Mouse (Mus musculus) retina, postnatal 7 days (tissue): ENCODE measurements at regions not wholly inside any gene's neighbourhood (a gene's known extent, or its start where the extent isn't known, plus 50 kb on each side); places are given as distances from the start of the nearest gene placed in this dataset.

Experiments used
- DNase-seq: peaks from one replicate; pipeline ENCODE4 v3.0.0-alpha.2; 2012; ENCODE audit warnings: low read depth, low spot score

DNA sequence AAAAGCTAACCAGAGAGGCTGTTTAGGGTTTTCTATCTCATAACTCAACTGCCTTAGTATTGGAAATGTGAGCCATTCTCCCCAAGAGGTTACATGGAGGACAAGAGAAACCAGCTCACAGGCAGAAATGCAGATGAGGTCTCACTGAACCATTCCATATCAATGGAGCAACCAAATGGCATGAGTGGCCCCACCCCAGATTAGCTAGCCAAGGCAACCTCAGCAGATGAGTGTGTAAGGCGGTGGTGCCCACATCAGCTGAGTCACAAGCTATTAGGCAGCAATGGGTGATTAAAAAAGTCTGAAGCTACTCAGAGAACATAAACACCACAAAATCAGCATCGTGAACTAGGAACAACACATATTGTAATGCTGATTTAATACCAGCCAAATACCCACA, 133.2 kb downstream of the Lpin1 start:
- DNase-seq = no peak

DNA sequence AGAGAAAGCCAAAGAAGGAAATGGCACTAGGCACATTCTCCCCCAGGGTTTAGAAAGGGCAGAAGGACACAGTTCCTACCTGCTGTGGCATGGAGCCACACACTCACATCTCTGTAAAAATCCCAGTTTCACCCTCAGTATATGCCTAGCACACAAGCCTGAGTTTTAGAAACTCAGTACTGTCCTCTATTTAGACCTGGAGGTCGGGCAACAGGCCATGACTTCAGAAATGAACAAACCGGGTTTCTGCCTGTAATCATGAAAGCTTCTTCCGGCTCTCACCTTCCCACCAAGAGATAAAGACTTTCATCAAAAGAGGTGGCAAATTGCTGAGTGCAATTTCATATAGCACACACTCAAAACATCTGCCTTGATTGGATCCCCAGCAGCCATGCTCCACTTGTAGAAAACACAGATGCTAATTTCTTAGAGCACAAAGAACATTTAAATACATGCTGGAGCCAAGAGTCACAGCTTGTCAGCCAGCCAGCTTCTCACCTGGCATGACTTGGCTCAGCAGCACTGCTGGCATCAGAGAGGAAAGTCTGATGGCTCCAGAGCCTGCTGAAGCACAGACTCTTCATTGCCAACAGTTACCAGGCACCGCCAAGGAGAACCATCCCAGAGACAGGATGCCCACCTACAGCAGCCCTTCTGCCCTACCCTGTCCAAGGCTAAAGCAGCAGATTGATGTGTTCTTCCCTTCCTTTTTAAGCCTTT, 136.2 kb downstream of the Lpin1 start:
- no peak for DNase-seq

- no peak for DNase-seq
These were observed 153.3 kb downstream of the Lpin1 start for GRCm38 (mm10) chr12:16457419-16457818.

DNA sequence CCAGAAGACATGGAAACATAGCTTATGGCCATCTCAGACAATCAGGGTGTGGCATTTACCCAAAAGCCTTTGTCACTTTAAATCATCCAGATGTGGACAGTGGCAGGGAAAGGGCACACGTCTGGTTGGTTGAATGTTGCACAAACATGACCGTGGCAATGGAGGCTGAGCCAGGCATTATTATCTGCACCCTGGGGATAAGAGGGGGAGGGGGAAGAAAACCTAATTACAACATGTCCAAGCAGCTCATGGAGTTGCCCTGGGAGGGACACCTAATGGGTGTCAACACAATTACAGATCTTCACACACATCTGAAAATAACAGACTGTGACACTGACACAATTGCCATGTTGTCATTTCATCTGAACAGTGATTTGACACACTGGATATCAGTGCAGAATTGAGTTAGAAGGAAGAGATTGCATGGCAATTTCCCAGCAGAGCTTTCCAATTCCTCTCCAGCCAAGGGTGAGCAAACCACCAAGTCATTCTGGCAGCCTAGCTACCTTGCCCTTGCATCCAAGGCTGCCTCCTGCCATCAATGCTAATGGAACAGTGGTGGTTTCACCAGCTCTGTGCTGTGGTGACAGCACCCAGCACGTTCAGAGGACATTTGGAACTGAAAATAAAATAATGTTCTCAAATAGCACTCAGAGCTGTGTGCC, 159.9 kb downstream of the Lpin1 start:
- no peak for DNase-seq

DNA sequence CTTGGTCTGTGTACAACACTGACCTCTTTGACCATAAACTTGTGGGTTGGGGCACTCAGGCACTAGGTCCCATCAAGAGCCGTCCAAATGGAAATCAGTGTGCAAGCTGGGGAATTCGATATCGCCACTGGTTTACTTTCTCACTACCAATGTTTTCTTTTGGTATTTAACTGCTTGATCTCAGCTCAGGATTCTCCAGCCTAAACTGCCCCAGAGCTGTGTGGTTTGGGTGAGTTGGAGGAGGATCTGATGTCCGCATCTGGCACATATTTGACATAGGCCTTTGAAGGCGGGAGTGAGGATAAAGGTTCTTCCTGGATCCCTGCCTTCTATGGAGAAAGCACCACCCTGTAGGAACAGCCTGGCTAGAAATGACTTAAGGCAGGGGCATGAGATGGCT, 172.0 kb downstream of the Lpin1 start:
- DNase-seq = no peak

DNA sequence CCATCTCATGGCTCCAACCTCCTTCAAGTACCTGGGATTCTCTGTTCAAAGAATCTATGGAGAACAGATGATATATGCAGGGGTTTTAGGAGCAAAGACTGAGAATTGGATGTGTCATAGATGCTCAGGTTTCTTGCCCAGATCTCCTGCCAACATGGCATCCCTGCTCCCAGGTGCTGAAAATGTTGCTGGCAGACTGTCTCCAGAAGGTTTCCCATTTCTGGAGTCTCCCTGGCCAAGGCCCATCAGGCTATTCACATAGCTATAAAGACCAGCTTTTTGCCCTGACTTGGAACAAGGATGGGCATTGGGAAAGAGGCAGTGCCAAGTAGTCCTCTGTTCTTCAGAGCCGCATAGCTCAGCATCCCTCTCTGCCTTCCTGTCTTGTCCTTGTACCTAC, 173.8 kb downstream of the Lpin1 start:
- DNase-seq = no peak

DNA sequence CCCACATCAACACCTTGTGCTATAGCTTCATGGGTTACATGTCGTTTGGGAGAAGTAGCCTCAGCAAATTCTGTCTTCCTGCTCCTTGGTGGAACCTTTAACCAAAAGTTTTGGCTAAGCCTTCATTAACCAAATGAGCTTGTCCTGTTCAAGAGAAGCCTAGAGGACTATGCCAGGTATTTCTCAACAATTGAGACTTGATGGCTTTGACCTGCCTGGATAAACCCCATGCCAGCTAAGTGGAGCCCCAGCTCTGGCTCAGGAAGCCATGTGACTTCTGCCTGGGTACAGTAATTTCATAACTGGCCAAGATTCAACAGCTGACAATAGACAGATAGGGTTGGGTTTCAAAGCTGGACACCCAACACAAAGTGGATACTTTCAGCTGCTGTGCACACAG, 174.5 kb downstream of the Lpin1 start:
- DNase-seq = no peak

DNA sequence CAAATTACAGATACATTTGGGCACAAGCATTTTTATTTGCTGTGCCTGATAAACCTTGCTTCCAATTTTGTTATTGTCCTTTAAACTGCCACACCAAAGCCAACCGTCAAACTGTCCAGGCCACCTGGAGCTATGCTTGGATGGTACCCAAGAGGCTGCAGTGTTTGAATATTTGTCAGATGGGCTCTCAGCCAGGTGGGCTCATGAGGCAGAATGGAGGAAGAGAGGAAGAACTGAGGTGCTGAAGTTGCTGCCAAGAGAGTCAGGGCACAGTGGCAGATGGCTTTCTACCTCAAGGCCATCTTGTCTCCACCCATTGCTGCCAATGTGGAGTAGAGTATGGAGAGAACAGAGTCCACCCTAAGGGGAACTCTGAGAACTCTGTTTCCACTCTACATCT, 176.0 kb downstream of the Lpin1 start:
- no peak for DNase-seq

GRCm38 (mm10) chr12:16434225-16434624, 176.5 kb downstream of the Lpin1 start:
- peak; percentile 9 for DNase-seq

DNA sequence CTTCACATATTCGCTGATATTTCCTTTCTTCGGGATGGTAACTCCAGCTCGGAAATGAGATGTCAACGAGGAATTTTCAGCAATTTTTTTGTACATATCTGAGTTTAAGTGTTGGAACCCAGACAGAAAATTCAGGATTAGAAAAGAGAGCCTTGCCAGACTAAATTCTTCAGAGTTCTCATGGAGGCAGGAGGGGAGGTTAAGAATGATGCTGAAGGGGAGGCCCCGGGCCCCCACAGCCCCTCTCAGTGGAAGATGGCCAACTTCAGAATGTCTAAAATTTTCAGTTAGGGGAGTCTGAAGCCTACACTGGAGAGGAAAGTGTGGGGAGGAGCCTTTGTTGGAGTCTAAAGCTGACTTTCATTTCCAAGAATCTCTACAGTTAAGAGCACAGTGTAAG, 184.8 kb downstream of the Lpin1 start:
- DNase-seq = no peak

- DNase-seq = no peak
These were observed 186.2 kb downstream of the Lpin1 start for GRCm38 (mm10) chr12:16424526-16424925.

DNA sequence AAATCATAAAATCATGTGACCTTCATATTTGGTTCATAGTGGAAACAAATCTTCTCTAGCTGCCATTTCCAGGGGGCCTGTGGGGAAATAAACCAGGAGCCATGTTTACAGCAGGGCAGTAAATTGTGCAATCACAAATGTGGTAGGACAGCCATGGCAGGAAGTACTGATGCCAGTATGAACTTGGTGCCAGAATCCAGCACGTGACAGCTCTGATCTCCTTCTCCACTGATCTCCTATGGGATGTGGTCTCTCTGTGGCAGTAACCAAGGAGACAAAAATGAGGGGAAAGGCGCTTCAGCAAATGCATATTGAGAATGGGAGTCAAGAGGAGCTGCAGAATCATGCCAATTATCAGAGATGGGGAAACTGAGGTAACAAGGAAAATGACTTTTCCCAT, 215.0 kb downstream of the Lpin1 start:
- no peak for DNase-seq

DNA sequence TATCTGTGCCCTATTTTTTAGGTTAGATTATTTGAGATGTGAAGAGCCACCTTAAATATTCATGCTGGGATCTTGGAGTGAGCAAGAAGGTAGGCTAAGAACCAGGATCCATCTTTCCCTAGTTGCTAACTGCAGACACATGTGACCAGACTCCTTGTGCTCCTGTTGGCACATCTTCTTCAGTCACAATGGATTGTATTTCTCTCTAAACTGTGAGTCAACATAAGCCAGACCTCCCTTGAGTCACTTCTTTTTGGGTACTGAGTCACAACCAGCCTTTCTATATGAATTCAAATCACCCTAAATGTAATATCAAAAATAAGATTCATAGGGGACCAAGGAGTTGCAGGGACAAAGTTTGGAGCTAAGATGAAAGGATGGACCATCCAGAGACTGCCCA, 217.9 kb downstream of the Lpin1 start:
- no peak for DNase-seq

GRCm38 (mm10) chr12:16391630-16392269, 219.0 kb downstream of the Lpin1 start:
- DNase-seq = no peak

- DNase-seq = no peak
These were observed 219.6 kb downstream of the Lpin1 start for GRCm38 (mm10) chr12:16391163-16391562.

DNA sequence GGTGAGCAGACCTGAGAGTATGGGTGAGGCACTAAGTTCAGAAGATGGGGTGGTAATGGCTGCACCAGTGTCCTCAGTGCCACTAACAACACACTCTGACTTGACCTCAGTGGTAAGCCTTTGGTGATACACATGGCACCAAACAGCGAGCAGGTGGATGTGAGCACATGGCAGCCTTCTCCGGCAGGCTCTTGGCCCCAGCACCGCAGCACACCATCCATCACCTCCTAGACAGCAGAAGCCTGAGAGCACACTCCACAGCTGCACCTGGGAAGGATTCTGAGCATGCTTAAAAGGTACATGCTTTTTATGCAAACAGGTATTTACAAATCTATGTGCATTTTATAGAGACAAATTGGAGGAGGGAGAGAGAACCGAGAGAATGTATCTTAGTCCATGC, 223.7 kb downstream of the Lpin1 start:
- no peak for DNase-seq

DNA sequence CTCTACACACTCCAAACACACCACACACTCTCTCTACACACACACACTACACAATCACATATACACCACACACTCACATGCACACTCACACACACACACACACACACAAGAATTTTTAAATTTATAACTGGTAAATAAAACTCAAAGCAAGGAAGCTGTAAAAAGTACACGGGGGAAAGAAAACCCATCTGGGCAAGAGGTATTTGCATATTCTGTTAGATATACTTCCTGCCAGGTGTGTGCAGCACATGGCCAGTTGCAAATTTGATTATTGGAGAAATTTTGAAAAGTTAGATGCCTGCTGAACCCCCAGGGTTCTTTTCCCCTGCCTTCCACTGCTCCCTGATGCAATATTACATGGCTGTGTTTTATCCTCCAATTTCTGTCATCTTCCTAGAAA, 226.4 kb downstream of the Lpin1 start:
- no peak for DNase-seq

DNA sequence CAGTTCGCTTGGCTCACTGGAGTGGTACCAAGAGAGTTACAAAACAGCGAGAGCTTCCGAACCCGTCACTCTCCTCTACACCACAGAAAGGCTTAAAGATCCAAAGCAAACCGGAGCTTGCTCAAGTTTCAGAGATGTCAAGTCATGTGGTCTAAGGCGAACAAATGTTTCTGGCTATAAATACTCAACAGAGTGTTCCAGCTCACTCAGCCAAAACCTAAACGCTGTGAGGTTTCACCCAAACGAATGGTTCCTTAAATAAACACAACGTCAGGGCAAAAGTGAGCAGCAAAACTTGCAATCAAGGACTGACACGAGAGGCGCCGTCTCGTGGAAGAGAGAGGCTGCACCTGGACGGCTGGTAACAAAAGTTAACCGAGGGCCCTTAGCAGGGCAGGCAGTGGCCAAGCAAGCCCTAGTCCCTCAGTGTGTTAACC, 227.2 kb downstream of the Lpin1 start:
- DNase-seq = no peak

DNA sequence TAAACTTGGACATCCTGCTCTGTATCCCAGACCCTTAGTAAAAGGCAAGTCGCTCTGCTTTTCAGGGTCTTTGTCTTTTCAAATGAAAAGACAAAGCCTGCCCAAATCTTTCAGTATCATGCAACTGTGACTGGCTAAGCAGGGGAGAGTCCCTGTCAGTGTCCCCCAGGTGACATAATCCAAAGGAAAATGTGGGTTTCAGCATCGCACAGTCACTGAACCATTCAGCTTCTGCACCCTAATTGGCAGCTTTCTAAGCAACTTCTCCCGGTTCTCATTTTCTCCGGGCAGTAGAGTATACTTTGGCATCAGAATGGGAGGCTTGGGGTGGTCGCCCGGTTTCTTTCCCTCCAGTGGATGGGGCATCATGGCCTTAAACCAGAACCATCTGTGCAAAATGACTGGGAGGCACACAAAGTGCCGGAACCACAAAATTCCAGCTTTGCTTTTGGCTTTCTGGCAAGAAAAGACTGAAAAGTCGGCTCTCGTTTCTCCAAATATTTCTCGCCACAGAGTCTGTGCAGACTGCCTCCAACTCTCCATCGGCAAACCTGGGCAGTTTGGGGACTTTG, 228.3 kb downstream of the Lpin1 start:
- no peak for DNase-seq

DNA sequence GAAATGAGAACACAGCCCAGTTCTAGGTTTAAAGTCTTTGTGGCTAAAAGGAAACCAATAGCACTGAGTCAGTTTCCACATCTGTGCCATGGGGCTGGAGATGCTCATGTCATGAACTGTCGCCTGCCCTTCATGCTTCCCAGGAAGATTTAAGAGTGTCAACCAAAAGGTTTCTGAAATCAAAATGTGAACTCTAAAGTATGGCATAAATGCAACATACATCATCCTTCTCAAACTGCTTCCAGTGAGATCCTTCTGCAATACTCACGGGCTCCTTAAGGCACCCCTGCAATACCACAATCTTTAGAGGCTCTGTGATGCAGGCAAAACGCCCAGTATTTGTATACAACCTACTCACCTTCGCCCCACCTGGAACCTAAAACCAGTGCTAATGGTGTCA, 229.7 kb downstream of the Lpin1 start:
- no peak for DNase-seq

GRCm38 (mm10) chr12:16380346-16380745, 230.4 kb downstream of the Lpin1 start:
- no peak for DNase-seq

GRCm38 (mm10) chr12:16379415-16379814, 231.4 kb downstream of the Lpin1 start:
- DNase-seq = no peak

GRCm38 (mm10) chr12:16378501-16378900, 232.3 kb downstream of the Lpin1 start:
- no peak for DNase-seq
